Mouse (Mus musculus) MEL (cell line): Measurements from ENCODE around the gene Strbp. TPM values are rescaled to one million over a fixed set of nuclear protein-coding genes. Genes with fewer than 3 reads are reported as not detected.

Experiments used
- DNase-seq: peaks from one replicate; pipeline ENCODE4 v3.0.0; 2011; ENCODE audit warnings: low read depth, low spot score
- H3K27ac ChIP-seq: 2 replicates; pipeline ENCODE4 v1.5.1; 2012; ENCODE audit warnings: low read depth, mild to moderate bottlenecking, control low read depth, low read length, moderate library complexity; ENCODE audit not compliant: control insufficient read depth
- H3K27me3 ChIP-seq, 2 experiments: fragments of 150-350 bp in 1 of 2; sonication (generic) in 1 of 2; 2 replicates each; pipeline ENCODE4 v1.6.1; 2012; ENCODE audit warnings: low read length in 2 of 2, mild to moderate bottlenecking in 2 of 2, improper control_type of control experiment in 1 of 2, moderate library complexity in 1 of 2; ENCODE audit not compliant: insufficient read depth in 2 of 2, control insufficient read depth in 1 of 2
- H3K36me3 ChIP-seq, 2 experiments: 2 replicates each; pipeline ENCODE4 v1.6.1; 2012 to 2014; ENCODE audit warnings: low read length in 2 of 2, improper control_type of control experiment in 1 of 2, inconsistent platforms in 1 of 2, mild to moderate bottlenecking in 1 of 2; ENCODE audit not compliant: insufficient read depth in 2 of 2, control insufficient read depth in 1 of 2
- H3K4me1 ChIP-seq, 2 experiments: fragments of 150-350 bp in 1 of 2; sonication (generic) in 1 of 2; 2 replicates each; pipeline ENCODE4 v1.6.1; 2012; ENCODE audit warnings: low read length in 2 of 2, improper control_type of control experiment in 1 of 2, mild to moderate bottlenecking in 1 of 2; ENCODE audit not compliant: insufficient read depth in 2 of 2, control insufficient read depth in 1 of 2
- H3K4me3 ChIP-seq, 2 experiments: fragments of 150-350 bp in 1 of 2; sonication (generic) in 1 of 2; 2 replicates each; pipeline ENCODE4 v1.5.1; 2012; ENCODE audit warnings: low read depth in 2 of 2, low read length in 2 of 2, mild to moderate bottlenecking in 2 of 2, moderate library complexity in 2 of 2, control low read depth in 1 of 2, improper control_type of control experiment in 1 of 2; ENCODE audit not compliant: control insufficient read depth in 1 of 2, insufficient read depth in 1 of 2
- H3K79me2 ChIP-seq: 2 replicates; pipeline ENCODE4 v1.6.1; 2012; ENCODE audit warnings: mild to moderate bottlenecking, low read length, moderate library complexity; ENCODE audit not compliant: control insufficient read depth, poor library complexity, insufficient read depth
- H3K9ac ChIP-seq: 2 replicates; pipeline ENCODE4 v1.6.1; 2012; ENCODE audit warnings: low read depth, mild to moderate bottlenecking, control low read depth, low read length, moderate library complexity; ENCODE audit not compliant: control insufficient read depth, poor library complexity, severe bottlenecking
- H3K9me3 ChIP-seq: fragments of 150-350 bp; sonication (generic); replicated peaks from 2 replicates; pipeline ENCODE4 v1.6.1; 2012; ENCODE audit warnings: mild to moderate bottlenecking, low read length, improper control_type of control experiment, moderate library complexity; ENCODE audit not compliant: insufficient read depth
- BHLHE40 ChIP-seq: IDR thresholded peaks from 2 replicates; pipeline ENCODE4 v1.6.1; 2012; ENCODE audit warnings: low read depth, mild to moderate bottlenecking, inconsistent platforms, low read length, improper control_type of control experiment, borderline replicate concordance
- CHD1 ChIP-seq: IDR thresholded peaks from 2 replicates; pipeline ENCODE4 v1.6.1; 2012; ENCODE audit warnings: low read depth, mild to moderate bottlenecking, inconsistent platforms, low read length, improper control_type of control experiment
- CTCF ChIP-seq, 3 experiments: IDR thresholded peaks in 2 of 3; conservative IDR thresholded peaks in 1 of 3; 2 replicates each; pipeline ENCODE4 v1.5.1; 2011 to 2012; ENCODE audit warnings: low read length in 3 of 3, low read depth in 2 of 3, mild to moderate bottlenecking in 2 of 3, improper control_type of control experiment in 1 of 3, inconsistent platforms in 1 of 3, mixed read lengths in 1 of 3, moderate library complexity in 1 of 3; ENCODE audit not compliant: control insufficient read depth in 1 of 3, insufficient read depth in 1 of 3, poor library complexity in 1 of 3, severe bottlenecking in 1 of 3
- E2F4 ChIP-seq: IDR thresholded peaks from 2 replicates; pipeline ENCODE4 v1.6.1; 2011; ENCODE audit warnings: low read depth, low read length, improper control_type of control experiment, borderline replicate concordance
- ELF1 ChIP-seq: IDR thresholded peaks from 2 replicates; pipeline ENCODE4 v1.6.1; 2014; ENCODE audit warnings: low read depth, mild to moderate bottlenecking, inconsistent platforms, low read length, improper control_type of control experiment, moderate library complexity
- EP300 ChIP-seq, 2 experiments: IDR thresholded peaks; 2 replicates each; pipeline ENCODE4 v1.6.1; 2011; ENCODE audit warnings: improper control_type of control experiment in 2 of 2, low read length in 2 of 2, low read depth in 1 of 2, mild to moderate bottlenecking in 1 of 2
- GABPA ChIP-seq: IDR thresholded peaks from 2 replicates; pipeline ENCODE4 v1.6.1; 2012; ENCODE audit warnings: low read depth, mild to moderate bottlenecking, inconsistent platforms, low read length, improper control_type of control experiment, moderate library complexity
- GATA1 ChIP-seq: IDR thresholded peaks from 2 replicates; pipeline ENCODE4 v1.6.1; 2011; ENCODE audit warnings: low read depth, low read length, improper control_type of control experiment
- JUND ChIP-seq: IDR thresholded peaks from 2 replicates; pipeline ENCODE4 v1.6.1; 2011; ENCODE audit warnings: low read depth, mild to moderate bottlenecking, improper control_type of control experiment, low read length
- MAFK ChIP-seq: IDR thresholded peaks from 2 replicates; pipeline ENCODE4 v1.6.1; 2011; ENCODE audit warnings: low read depth, mild to moderate bottlenecking, low read length, improper control_type of control experiment, borderline replicate concordance
- MAZ ChIP-seq: IDR thresholded peaks from 2 replicates; pipeline ENCODE4 v1.6.1; 2012; ENCODE audit warnings: low read depth, mild to moderate bottlenecking, inconsistent platforms, low read length, improper control_type of control experiment
- MEF2A ChIP-seq: IDR thresholded peaks from 2 replicates; pipeline ENCODE4 v1.6.1; 2014; ENCODE audit warnings: low read depth, mild to moderate bottlenecking, inconsistent platforms, low read length, improper control_type of control experiment; ENCODE audit not compliant: poor library complexity, insufficient replicate concordance, severe bottlenecking; ENCODE audit errors: extremely low read depth
- MYC ChIP-seq: IDR thresholded peaks from 2 replicates; pipeline ENCODE4 v1.6.1; 2011; ENCODE audit warnings: low read depth, mild to moderate bottlenecking, low read length, improper control_type of control experiment, moderate library complexity
- NRF1 ChIP-seq: IDR thresholded peaks from 2 replicates; pipeline ENCODE4 v1.6.1; 2014; ENCODE audit warnings: low read depth, mild to moderate bottlenecking, inconsistent platforms, low read length, improper control_type of control experiment, moderate library complexity; ENCODE audit not compliant: poor library complexity, insufficient read depth, severe bottlenecking
- POLR2AphosphoS2 ChIP-seq: IDR thresholded peaks from 2 replicates; pipeline ENCODE4 v1.6.1; 2011; ENCODE audit warnings: low read length, improper control_type of control experiment
- SIN3A ChIP-seq: IDR thresholded peaks from 2 replicates; pipeline ENCODE4 v1.6.1; 2012; ENCODE audit warnings: low read length, improper control_type of control experiment, inconsistent platforms
- TAL1 ChIP-seq: IDR thresholded peaks from 2 replicates; pipeline ENCODE4 v1.6.1; 2012; ENCODE audit warnings: mild to moderate bottlenecking, inconsistent platforms, low read length, moderate library complexity, mixed read lengths
- UBTF ChIP-seq: IDR thresholded peaks from 2 replicates; pipeline ENCODE4 v1.6.1; 2012; ENCODE audit warnings: low read depth, mild to moderate bottlenecking, inconsistent platforms, low read length, improper control_type of control experiment, moderate library complexity, borderline replicate concordance; ENCODE audit not compliant: insufficient read depth
- USF1 ChIP-seq: IDR thresholded peaks from 2 replicates; pipeline ENCODE4 v1.6.1; 2014; ENCODE audit warnings: low read depth, mild to moderate bottlenecking, inconsistent platforms, low read length, improper control_type of control experiment, moderate library complexity
- ZMIZ1 ChIP-seq: IDR thresholded peaks from 2 replicates; pipeline ENCODE4 v1.6.1; 2012; ENCODE audit warnings: low read depth, mild to moderate bottlenecking, inconsistent platforms, low read length, improper control_type of control experiment, moderate library complexity
- ZNF384 ChIP-seq: IDR thresholded peaks from 2 replicates; pipeline ENCODE4 v1.6.1; 2012; ENCODE audit warnings: low read depth, mild to moderate bottlenecking, inconsistent platforms, low read length, improper control_type of control experiment
- polyA plus RNA-seq, 2 experiments: library from polyadenylated mRNA; stranded (reverse) in 1 of 2; unstranded in 1 of 2; fragments of >175 nt in 1 of 2; fragments of >200 nt in 1 of 2; gene quantifications; 2 replicates each; pipeline versions ENCODE4 v1.2.1 to v1.2.4; 2012; ENCODE audit warnings: low replicate concordance in 2 of 2, low read depth in 1 of 2; ENCODE audit not compliant: insufficient read length in 2 of 2, insufficient read depth in 1 of 2, missing spikeins in 1 of 2
- total RNA-seq: library from RNA; depleted of rRNA; stranded (reverse); fragments of 300-350 nt; gene quantifications from 2 replicates; pipeline ENCODE4 v1.2.3, GENCODE M21; 2012

Gene Strbp
- total and polyA plus RNA-seq, 3 experiments: 30.6 to 123 (median 59.8) TPM

- Histone ChIP-seq H3K9me3 (no peaks in the 10 kb centered on the region), H3K27me3 (no peaks in the 10 kb centered on the region), H3K27ac (no peak overlapping the region), H3K36me3 (peaks cover 0 to 5% of the 10 kb centered on the region in 2 experiments; a peak in 2 of 4 replicates), H3K4me1 (no peaks in the 10 kb centered on the region), H3K9ac (no peak overlapping the region), H3K79me2 (peaks cover 8% of the 10 kb centered on the region), H3K4me3 (no peak overlapping the region)
- TF ChIP-seq ZNF384 (no peak), JUND (no peak), TAL1 (no peak)
- no peak for DNase-seq
Observed at GRCm38 (mm10) chr2:37687031-37687430, 16.6 kb downstream of the Strbp start.

- no peak overlapping the region for H3K9ac ChIP-seq
- TF ChIP-seq MAFK: no peak
- TF ChIP-seq GABPA: no peak
- TF ChIP-seq CTCF (IDR thresholded peaks at IDR 0.05 in 2 of 3, conservative IDR thresholded peaks at IDR 0.05 in 1 of 3; ENCODE audit: control insufficient read depth in 1 of 3, insufficient read depth in 1 of 3, low read depth in 2 of 3, low read length in 3 of 3, poor library complexity in 1 of 3, severe bottlenecking in 1 of 3): peak in 2 of 3 experiments; percentile 6 to 14; a peak in 2 of 6 replicates
- TF ChIP-seq, all 39 proteins: peak for 1
- Histone ChIP-seq H3K9me3 (no peaks in the 10 kb centered on the region), H3K79me2 (peaks cover 8% of the 10 kb centered on the region), H3K27ac (no peak overlapping the region), H3K36me3 (peaks cover 0 to 5% of the 10 kb centered on the region in 2 experiments; a peak in 2 of 4 replicates), H3K4me1 (no peaks in the 10 kb centered on the region), H3K27me3 (no peaks in the 10 kb centered on the region), H3K4me3 (no peak overlapping the region)
- DNase-seq: no peak
Observed at GRCm38 (mm10) chr2:37684864-37685263, 18.8 kb downstream of the Strbp start.

- no peak for DNase-seq
- Histone ChIP-seq H3K27ac (no peak overlapping the region), H3K9me3 (no peaks in the 10 kb centered on the region), H3K4me1 (no peaks in the 10 kb centered on the region; a peak in 1 of 4 replicates), H3K27me3 (no peaks in the 10 kb centered on the region), H3K79me2 (peaks cover 7% of the 10 kb centered on the region; the same call in 1 of the 2 replicates), H3K9ac (no peak overlapping the region), H3K36me3 (peaks cover 0 to 5% of the 10 kb centered on the region in 2 experiments; a peak in 2 of 4 replicates), H3K4me3 (no peak overlapping the region)
- TF ChIP-seq SIN3A: no peak
- no peak for TF ChIP-seq E2F4
- TF ChIP-seq MEF2A: no peak
- TF ChIP-seq NRF1: no peak
- no peak for TF ChIP-seq USF1
- no peak for TF ChIP-seq BHLHE40
- no peak for TF ChIP-seq ZNF384
- TF ChIP-seq GATA1: no peak
- no peak for TF ChIP-seq ELF1
- no peak for TF ChIP-seq MYC
- no peak for TF ChIP-seq MAZ
- no peak for TF ChIP-seq POLR2AphosphoS2
- no peak for TF ChIP-seq CTCF (IDR thresholded peaks at IDR 0.05 in 2 of 3, conservative IDR thresholded peaks at IDR 0.05 in 1 of 3; ENCODE audit: control insufficient read depth in 1 of 3, insufficient read depth in 1 of 3, low read depth in 2 of 3, low read length in 3 of 3, poor library complexity in 1 of 3, severe bottlenecking in 1 of 3)
- TF ChIP-seq CHD1: no peak
- TF ChIP-seq UBTF: no peak
- TF ChIP-seq EP300 (IDR thresholded peaks at IDR 0.05; ENCODE audit: low read depth in 1 of 2, low read length in 2 of 2): no peak
- TF ChIP-seq MAFK: no peak
- no peak for TF ChIP-seq ZMIZ1
Observed at GRCm38 (mm10) chr2:37682197-37682811, 21.4 kb downstream of the Strbp start.
